Mouse (Mus musculus) layer of hippocampus, postnatal 25 days (tissue): Measurements from ENCODE around the gene Gm30191. TPM values are rescaled to one million over a fixed set of nuclear protein-coding genes. Genes with fewer than 3 reads are reported as not detected.

Experiments
- DNase-seq, 2 experiments: peaks; one replicate each; pipeline ENCODE4 v3.0.0; 2022; ENCODE audit warnings: mixed read lengths in 2 of 2, low spot score in 1 of 2; ENCODE audit errors: extremely low spot score in 1 of 2
- total RNA-seq, 2 experiments: library from RNA; stranded (reverse); gene quantifications; 2 replicates each; pipeline ENCODE4 v1.2.3; 2021

The Gm30191 gene
- not detected for total RNA-seq

DNA sequence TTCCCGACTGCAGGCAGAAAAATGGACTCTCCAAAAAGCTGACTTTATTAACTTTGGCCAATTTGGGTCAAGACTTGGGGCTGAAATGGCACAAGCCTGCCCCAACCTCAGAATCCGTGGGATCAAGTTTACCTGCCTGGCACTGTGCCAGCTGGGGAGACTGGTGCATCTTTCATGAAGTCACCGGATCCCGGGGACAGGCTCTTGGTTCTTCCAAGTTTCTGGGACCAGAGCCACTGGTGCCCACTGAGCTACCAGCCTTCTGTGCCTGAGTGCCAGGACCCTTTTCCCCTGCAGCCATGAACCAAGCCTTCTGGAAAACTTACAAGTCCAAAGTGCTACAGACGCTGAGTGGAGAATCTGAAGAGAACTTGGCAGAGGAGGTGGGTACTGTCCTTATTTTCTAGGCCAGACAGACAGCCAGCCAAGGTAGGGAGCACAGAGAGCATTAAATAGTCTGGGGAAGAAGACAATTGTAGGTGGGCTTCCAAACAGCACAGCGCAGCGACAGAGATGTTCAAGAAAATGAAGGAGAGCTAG, at the start of gene Gm30191:
Gene Gm30191 (plus strand): TSS at position 217 of the 540 bp plus-strand sequence.
- no peak for DNase-seq

DNA sequence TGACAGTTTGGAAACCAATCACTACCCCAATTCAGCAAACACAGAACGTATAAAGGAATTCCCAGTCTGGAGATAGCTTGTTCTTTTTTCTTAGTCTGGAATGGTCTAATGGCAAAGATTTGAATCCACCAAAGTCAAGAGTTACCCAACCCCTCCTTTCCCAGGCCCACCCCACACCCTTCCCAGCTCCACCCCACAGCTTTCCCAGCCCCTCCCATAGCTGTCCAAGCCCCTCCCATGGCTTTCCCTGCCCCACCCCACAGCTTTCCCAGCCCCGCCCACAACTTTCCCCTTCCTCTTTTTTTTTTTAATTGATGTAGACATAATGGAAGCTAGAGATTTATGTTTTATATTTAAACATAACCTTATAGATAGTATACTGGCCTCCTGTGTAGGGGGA, 47.4 kb upstream of the Gm30191 start:
- DNase-seq = no peak

DNA sequence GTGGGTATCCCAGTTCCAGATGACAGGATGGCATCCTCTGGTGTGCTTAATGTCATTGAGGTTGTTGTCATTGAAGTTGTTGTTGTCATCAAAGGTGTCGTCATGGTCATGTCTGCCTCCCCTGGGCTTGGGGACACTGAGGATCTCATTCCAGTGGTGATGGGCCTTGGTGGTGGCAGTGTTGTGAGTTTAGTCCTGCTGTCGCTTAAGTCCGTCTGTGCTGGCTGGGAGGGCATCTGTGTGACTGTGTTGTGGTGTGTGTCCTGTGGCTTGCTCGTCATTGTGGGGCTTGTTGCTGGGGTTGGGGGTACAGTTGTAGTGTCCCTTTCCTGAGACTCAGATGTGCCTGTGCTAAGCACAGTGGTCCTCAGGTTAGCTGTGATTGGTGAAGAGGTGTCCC, 43.8 kb upstream of the Gm30191 start, which contains the start of gene Gm7534:
Gene Gm7534 (minus strand): TSS at position 101 of the 400 bp plus-strand sequence.
- no peak for DNase-seq

DNA sequence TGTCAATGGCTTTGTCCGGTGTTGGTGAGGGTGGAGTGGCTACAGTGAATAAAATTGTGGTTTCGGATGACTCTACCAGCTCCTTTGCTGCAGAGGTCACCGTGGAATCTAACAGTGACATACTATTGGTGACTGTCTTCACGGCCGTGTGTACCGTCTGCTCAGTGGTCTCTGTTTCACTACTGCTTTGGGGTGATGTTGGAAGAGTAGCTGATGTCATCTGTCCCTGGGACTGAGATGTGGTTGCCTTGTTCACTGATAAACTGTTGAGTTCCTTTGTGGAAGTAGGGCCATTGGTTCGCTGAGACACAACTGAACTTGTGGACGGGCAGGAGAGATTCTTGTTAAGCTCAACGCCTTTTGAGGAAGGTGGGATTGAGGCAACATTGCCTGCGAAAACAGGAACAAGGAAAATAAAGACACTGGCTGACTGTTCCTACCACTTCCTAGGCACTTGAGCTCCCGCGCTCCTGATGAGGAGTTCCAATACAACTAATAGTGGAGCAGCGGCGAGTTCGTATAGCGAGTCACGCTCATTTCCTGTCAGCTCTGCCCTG, 43.3 kb upstream of the Gm30191 start:
- DNase-seq = no peak

DNA sequence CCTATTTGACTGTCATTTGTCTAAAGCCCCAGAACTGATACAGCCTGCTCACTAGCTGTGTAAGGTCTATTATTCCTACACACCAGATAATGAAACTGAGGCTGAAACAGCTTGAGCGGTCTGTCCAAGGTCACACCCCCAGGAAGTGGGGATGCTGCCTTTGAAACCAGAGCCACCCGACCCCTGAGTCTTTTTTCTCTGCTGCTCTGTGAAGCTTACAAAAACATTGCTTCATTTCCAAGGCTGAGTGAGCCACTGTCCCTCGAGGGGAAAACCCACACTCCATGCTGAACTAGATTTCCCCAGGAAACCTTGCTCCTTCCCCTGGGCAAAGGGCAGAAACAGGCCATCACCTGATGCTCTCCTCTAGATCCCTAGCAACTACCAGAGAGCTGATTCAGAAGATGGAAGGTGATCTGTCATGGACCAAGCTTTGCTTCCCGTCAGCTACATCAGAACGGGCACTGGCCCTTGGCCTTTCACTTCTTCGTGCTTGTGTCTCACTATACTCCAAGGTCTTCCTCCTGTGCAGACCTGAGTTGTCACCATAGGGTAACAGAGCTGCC, 40.2 kb upstream of the Gm30191 start:
- no peak for DNase-seq

DNA sequence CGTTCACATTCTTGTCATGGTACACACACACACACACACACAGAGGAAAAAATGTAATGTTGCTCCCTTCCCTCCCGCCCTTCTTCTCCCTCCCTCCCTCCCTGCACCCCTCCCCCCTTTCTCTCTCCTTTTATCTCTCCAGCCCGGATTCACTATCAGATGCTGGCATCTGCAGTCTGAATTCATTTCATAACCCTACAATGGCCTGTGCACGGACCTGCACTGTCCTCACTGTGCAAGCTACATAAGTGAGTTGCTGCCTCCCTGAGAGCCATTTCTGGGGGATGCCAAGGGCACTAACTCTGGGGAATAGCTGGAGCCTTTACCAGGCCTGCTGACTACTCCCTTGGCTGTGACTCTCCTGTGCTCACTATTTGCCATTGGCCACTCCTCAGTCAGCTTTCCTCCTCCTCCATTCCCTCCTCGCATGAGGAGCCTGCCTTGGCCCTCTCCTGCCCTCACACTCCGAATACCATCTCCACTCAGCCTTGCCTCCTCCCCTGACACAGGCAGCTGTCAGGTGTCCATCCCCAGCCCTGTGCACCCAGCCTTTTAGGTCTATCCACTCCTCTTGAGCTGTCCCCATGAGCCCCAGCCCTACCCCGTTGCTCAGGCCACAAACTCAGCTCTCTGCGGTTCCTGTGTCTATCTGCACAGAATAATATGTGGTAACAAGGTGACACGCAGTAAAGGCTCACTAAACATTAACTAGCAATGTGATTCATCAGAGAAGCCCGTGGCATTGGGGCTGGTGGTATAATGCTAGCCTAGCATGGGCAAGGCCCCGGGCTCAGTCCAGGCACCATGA, 23.7 kb upstream of the Gm30191 start:
- no peak for DNase-seq

DNA sequence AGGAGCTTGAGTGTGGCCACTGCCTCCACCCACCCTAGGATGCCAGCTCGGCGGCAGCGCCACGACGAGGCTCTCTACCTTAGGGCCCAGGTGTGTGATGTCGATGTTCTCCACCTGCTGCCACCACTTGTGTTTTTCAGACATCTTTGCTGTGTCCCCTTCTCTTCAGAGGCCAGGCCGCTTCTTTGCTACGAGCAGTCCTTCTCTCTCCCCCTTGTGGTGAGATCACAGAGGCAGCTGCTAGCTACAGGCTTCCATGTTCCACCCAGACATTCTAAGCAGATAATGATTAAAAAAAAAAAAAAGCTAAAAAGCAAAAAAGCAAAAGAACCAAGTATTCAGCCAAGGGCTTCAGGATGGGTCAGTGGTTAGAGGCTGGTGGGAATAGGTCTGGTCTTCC, 19.5 kb upstream of the Gm30191 start, which contains the start of gene Catsper4:
Gene Catsper4 (minus strand): TSS at position 190 of the 400 bp plus-strand sequence.
- no peak for DNase-seq

DNA sequence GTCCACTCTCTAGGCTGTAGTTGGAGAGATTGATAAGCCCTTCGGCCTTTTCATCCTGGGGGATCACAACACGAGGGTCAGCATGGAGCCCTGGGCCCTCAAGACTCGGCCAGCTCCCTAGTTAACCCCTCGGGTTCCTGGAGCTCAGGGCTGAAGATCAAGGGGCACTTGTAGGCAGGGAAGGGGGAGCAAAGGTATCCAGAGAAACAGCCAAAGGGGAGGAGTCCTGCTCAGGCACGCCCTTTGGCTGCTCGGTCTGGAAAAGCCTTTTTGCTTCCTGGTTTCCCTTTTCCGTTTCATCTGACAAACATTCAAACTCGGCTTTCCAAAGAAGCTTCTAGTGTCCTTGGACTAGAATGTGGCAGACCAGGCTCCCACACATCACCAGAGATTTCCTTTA, 16.3 kb upstream of the Gm30191 start:
- no peak for DNase-seq

DNA sequence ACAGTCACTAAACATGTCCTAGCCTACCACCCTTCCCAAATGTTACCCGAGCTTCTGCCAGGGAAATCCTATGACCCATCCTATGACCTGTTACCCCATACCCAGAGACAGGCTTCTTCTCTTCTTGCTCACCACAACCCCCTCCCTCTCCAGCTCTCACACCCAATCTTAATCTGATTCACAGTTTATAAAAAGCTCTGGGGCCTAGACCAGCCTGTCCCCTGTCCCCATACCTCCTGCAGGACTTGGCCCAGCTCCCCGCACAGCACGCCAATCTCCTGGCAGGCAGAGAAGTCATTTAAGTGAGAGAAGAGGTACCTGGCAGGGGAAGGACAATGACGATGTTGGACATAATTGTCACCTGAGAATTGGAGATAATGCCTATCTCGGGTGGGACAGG, 11.9 kb upstream of the Gm30191 start:
- no peak for DNase-seq

DNA sequence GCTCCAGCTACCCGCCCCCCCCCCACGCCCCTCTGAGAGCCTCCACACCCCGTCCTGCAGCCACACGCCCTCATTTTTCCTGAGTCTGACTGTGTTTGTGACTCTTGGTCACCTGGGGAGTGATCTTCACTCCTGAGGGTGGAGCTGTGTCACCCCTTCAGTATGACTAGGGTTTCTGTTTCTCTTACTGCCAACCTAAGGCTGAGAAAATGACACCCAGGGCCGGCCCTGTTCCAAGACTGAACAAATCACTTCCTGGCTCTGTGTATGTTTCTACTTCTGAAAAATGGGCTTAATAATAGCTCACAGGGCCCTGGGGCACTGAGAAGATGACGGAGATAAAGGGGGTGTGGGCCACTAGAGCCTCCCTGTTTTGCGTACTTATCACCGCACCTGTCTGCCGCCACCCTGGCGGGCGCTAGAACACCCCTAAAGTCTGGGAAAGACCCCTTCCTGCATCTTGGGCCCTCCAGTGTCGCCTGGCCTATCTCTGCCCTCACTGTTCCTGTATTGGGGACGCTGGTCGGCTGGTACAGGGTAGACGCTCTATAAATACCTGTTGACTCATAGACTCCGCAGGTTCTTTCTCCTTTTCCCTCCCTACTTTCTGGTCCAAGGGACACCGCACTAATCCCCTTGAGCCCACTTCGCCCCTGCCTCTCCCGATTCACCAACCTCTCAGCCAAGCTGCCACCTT, 9.0 kb upstream of the Gm30191 start:
- DNase-seq = no peak

DNA sequence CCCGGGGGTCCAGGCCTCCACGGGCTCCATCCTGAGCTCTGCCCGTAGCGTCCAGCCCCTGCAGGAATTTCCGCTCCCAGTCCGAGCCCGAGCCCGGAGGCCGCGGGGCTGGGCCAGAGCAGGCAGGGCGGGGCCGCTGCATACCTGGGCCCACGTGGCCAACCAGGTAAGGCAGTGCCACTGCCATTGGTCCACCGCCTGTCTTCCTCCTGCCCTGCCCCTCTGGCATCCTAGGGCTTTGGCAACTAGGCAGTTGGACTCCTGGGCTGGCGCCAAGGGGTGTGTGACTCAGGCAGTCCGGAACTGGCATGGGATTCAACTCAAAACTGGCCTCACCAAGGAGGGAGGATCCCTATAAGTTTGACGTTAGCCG, 8.5 kb upstream of the Gm30191 start, which contains the start of gene Cnksr1:
Gene Cnksr1 (minus strand): TSS at position 121 of the 373 bp plus-strand sequence.
- DNase-seq = no peak

DNA sequence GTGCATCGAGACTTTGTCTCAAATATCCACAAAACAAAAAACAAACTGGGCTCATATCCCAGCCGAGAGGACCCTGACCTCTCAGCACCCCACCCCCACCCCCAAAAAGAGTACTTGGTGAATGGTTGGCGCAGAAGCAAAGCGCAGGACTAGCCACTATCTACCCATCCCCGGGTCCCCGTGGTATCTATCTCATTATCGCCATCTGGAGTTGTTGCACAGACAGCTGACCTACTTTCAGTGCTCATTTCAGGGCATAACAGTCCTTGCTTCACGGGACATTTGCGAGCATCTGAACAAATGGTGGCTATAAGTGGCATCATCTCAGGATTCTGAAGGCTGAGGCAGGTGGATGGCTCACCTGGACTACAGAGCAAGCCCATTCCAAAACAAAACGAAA, 8.0 kb upstream of the Gm30191 start:
- DNase-seq = no peak

DNA sequence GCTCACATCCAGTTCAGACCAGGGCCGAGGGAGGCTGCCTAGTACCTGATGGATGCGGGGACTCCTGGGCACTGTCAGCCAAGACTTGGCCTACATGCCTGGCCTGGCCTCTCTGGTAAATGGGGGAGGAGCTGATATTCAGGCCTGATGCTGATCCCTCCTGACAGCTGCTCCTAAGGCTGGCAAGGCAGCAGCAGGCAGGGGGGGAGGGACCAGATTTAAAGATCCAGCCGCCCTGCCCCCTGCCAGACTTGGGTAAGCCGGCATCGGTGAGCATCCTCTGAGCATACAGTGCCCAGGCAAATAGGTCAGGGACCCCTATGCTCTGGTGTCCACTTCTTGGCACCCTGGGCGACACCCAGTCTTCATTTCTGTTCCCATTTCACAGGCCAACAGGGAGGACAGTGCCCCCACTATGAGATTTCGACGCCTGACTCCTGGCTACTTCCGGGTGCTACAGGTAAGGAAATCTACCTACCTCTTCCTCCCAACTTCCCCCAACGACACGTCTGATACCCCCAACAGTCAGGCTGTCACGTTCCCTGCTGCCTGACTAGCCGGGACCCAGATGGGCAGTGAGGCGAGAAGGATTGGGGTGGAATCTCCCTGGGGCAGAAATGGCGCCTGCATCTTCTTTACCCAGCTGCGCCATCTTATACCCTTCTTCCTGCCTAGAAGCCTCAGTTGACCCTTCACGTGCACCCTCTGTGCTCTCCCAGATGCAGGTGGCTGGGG, 3.1 kb upstream of the Gm30191 start, which contains the start of gene E130218I03Rik:
Gene E130218I03Rik (plus strand): TSS at position 147 of the 735 bp plus-strand sequence.
- DNase-seq = no peak

DNA sequence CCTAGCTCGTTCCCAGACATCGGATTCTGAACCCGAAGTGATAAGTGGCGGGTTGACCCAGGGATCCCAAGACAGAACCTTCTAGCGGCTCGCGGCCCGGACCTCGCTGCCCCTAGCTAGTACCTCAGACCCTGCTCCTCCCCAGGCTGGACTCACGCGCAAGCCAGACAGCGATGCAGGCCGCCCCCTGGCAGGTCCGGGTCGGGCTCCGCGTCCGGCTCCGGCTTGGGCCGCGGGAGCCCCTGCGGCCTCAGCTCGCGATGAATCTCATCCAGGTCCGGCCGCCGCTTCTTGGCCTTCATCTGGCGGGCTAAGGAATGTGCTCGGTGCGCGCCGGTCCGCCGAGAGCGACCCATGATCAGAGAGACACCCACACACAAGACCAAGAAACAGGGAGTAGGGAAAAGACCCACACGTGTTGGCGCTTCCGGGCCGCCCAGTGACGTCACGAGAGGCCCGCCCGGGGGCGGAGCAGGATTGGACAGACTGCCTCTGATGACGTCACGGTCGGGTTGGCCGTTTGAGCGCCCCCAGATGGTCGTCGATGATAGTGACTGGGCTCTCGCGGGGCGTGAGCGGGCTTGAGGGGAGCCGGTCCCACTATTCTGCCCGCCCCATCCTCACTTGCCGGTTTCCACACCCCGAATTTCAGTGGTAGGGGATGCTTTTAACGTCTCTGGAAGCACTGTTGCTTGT, 1.4 kb upstream of the Gm30191 start, which contains the start of gene Zfp593:
Gene Zfp593 (minus strand): TSS at position 445 of the 696 bp plus-strand sequence.
- DNase-seq = peak; percentile 96 to 97

DNA sequence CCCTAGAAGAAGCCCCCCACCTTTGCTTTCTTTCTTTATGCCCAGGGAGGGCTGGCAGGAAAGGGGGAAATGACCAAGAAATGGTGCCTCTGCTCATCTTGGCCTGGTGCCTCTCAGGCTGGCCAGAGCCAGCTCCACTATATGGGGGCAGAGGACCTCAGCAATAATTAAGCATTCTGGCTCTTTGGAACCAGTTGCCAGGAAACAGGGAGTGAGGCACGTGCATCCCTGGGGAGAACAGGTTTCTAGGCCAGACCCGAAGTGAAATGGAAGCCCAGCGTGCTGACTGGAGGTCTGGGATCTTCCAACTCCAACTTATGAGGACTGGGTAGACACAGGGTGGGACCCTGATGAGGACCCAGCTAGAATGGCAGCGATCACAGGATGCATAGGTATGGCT, 479 bp upstream of the Gm30191 start:
- DNase-seq = no peak

DNA sequence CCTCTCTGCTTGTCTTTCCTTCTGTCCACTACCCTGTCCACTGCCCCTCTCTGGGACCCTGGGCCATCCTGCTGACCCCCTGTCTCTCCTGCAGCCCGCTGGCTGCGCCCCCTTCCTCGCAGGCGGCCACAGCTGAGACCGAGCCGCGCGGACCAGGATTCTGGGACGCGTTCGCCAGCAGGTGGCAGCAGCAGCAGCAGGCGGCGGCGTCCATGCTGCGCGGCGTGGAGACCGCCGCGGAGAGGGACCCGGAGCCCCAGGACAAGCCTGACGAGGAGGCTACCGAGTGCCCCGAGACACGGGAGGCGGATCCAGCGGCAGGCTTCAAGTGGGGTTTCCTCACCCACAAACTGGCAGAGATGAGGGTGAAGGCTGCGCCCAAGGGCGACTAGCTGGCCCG, 2.9 kb downstream of the Gm30191 start:
- peak; percentile 66 to 78 for DNase-seq

DNA sequence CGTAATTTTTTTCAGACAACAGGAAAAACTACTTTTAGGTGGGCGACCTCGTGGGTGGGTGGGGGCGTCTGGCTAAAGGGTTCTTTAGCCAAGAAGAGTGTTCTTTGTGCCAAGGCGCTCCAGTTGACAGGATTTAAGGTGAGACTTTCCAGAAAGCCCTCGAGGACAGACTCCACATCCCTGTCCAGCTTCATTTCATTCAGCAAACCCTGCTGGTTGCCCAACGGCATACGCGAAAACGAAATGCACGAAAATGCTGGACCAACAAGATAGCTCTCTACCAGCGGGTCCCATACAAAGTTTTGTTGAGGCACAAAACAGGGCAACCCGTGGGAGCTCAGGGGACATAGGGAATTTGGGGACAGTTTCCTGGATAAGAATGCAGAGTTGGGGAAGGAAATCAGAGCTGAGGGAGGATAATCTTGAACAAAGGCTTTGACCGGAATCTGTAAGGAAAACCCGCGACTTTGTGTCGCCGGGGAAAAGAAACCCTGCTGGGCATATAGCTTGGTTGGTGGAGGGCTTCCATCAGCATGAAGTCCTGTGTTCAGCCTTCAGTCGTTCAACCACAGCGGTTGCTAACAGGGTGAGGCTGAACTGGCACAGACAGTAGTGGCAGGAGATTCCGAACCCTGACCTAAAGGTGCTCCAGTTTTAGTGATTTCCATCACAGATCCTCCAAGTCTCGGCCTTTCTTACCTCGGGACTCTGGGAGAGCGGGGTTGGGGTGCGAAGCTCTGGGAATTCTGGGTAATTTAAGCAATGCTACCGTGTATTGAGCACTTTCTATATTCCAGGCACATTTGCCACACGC, 3.6 kb downstream of the Gm30191 start:
- no peak for DNase-seq

DNA sequence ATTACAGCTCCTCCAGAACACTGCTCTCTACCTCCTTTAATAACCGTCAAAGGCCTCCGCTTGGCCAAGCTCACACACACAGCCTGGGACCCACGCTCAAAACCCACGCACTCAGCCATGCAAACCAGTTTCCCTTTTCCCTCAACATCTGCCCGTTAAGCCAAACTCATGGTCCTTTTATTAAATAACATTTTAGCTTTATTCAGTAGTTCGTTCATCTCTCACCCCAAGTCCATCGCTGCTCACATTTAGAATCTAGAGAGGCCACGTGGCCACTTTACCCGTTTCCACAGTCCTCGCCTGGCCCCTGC, 4.2 kb downstream of the Gm30191 start:
- DNase-seq = no peak
